Mouse (Mus musculus): ENCODE data around the gene 5730522E02Rik. TPM values are rescaled to one million over a fixed set of nuclear protein-coding genes. Genes with fewer than 3 reads are reported as not detected.

Gene 5730522E02Rik
- polyA plus RNA-seq, 1 experiment from 2014 or later: 10.6 TPM

GRCm38 (mm10) chr11:25992216-25992615 lies 218.3 kb downstream of the 5730522E02Rik start:
- no peak overlapping the region for H3K27ac ChIP-seq
- no peaks in the 10 kb centered on the region for H3K36me3 ChIP-seq
- no peaks in the 10 kb centered on the region for H3K27me3 ChIP-seq
- H3K9ac ChIP-seq: no peak overlapping the region
- WGBS: 93% methylated on average over 1 of the region's 1 CpGs
- no peak overlapping the region for H3K4me3 ChIP-seq
- ATAC-seq (ENCODE audit: insufficient number of reproducible peaks, insufficient read depth, low FRiP score, low TSS enrichment): no peak
- no peak overlapping the region for H3K4me2 ChIP-seq (replicated peaks)
- 0 out of 2 replicates have a peak, but pooled peaks cover 6% of the 10 kb centered on the region for H3K4me1 ChIP-seq
- no peaks in the 10 kb centered on the region for H3K9me3 ChIP-seq

GRCm38 (mm10) chr11:25978736-25979276 lies 231.8 kb downstream of the 5730522E02Rik start:
- WGBS: 86% methylated on average over 5 of the region's 5 CpGs
- H3K9ac ChIP-seq: no peak overlapping the region
- H3K9me3 ChIP-seq: no peaks in the 10 kb centered on the region
- H3K4me2 ChIP-seq (replicated peaks): no peak overlapping the region
- no peak overlapping the region for H3K27ac ChIP-seq
- H3K4me1 ChIP-seq: no peaks in the 10 kb centered on the region
- no peaks in the 10 kb centered on the region for H3K27me3 ChIP-seq
- H3K4me3 ChIP-seq: no peak overlapping the region
- H3K36me3 ChIP-seq: no peaks in the 10 kb centered on the region
- ATAC-seq (ENCODE audit: insufficient number of reproducible peaks, insufficient read depth, low FRiP score, low TSS enrichment): no peak

GRCm38 (mm10) chr11:25941504-25941903 lies 269.1 kb downstream of the 5730522E02Rik start:
- H3K9me3 ChIP-seq: no peaks in the 10 kb centered on the region
- no peak overlapping the region for H3K4me3 ChIP-seq
- no peaks in the 10 kb centered on the region for H3K4me1 ChIP-seq
- no peak overlapping the region for H3K9ac ChIP-seq
- H3K4me2 ChIP-seq (replicated peaks): no peak overlapping the region
- H3K36me3 ChIP-seq: no peaks in the 10 kb centered on the region
- no peaks in the 10 kb centered on the region for H3K27me3 ChIP-seq
- no peak for ATAC-seq (ENCODE audit: insufficient number of reproducible peaks, insufficient read depth, low FRiP score, low TSS enrichment)
- WGBS: 80% methylated on average over 5 of the region's 5 CpGs
- no peak overlapping the region for H3K27ac ChIP-seq

GRCm38 (mm10) chr11:25940716-25941294 lies 269.8 kb downstream of the 5730522E02Rik start:
- no peak for ATAC-seq (ENCODE audit: insufficient number of reproducible peaks, insufficient read depth, low FRiP score, low TSS enrichment)
- Histone ChIP-seq H3K36me3 (no peaks in the 10 kb centered on the region), H3K9ac (no peak overlapping the region), H3K4me2 (replicated peaks) (no peak overlapping the region), H3K27me3 (no peaks in the 10 kb centered on the region), H3K4me1 (no peaks in the 10 kb centered on the region), H3K9me3 (no peaks in the 10 kb centered on the region), H3K4me3 (no peak overlapping the region), H3K27ac (no peak overlapping the region)
- WGBS: 79% methylated on average over 4 of the region's 4 CpGs

GRCm38 (mm10) chr11:25926267-25926666 lies 284.3 kb downstream of the 5730522E02Rik start:
- no peaks in the 10 kb centered on the region for H3K36me3 ChIP-seq
- no peak overlapping the region for H3K27ac ChIP-seq
- H3K9ac ChIP-seq: no peak overlapping the region
- WGBS: 82% methylated on average over 2 of the region's 2 CpGs
- H3K27me3 ChIP-seq: no peaks in the 10 kb centered on the region
- H3K9me3 ChIP-seq: no peaks in the 10 kb centered on the region
- no peak for ATAC-seq (ENCODE audit: insufficient number of reproducible peaks, insufficient read depth, low FRiP score, low TSS enrichment)
- no peak overlapping the region for H3K4me3 ChIP-seq
- H3K4me1 ChIP-seq: no peaks in the 10 kb centered on the region
- H3K4me2 ChIP-seq (replicated peaks): no peak overlapping the region

- Histone ChIP-seq H3K4me2 (replicated peaks) (no peak overlapping the region), H3K27me3 (no peaks in the 10 kb centered on the region), H3K9ac (no peak overlapping the region), H3K27ac (no peak overlapping the region), H3K36me3 (no peaks in the 10 kb centered on the region), H3K4me3 (no peak overlapping the region), H3K4me1 (no peaks in the 10 kb centered on the region), H3K9me3 (no peaks in the 10 kb centered on the region)
- WGBS: 80% methylated on average over 2 of the region's 2 CpGs
- no peak for ATAC-seq (ENCODE audit: insufficient number of reproducible peaks, insufficient read depth, low FRiP score, low TSS enrichment)
Observed at GRCm38 (mm10) chr11:25902321-25902720, 308.2 kb downstream of the 5730522E02Rik start.

GRCm38 (mm10) chr11:25901666-25902065 lies 308.9 kb downstream of the 5730522E02Rik start:
- H3K9ac ChIP-seq: no peak overlapping the region
- WGBS: 82% methylated on average over 2 of the region's 2 CpGs
- no peak for ATAC-seq (ENCODE audit: insufficient number of reproducible peaks, insufficient read depth, low FRiP score, low TSS enrichment)

GRCm38 (mm10) chr11:25893906-25894305 lies 316.7 kb downstream of the 5730522E02Rik start:
- H3K4me3 ChIP-seq: no peak overlapping the region
- H3K9me3 ChIP-seq: no peaks in the 10 kb centered on the region
- no peaks in the 10 kb centered on the region for H3K4me1 ChIP-seq
- WGBS: 91% methylated on average over 3 of the region's 3 CpGs
- H3K9ac ChIP-seq: no peak overlapping the region
- no peak for ATAC-seq (ENCODE audit: insufficient number of reproducible peaks, insufficient read depth, low FRiP score, low TSS enrichment)
- H3K27ac ChIP-seq: no peak overlapping the region
- no peak overlapping the region for H3K4me2 ChIP-seq (replicated peaks)
- H3K27me3 ChIP-seq: no peaks in the 10 kb centered on the region
- H3K36me3 ChIP-seq: no peaks in the 10 kb centered on the region

More at GRCm38 (mm10) chr11:25901666-25902065, 308.9 kb downstream of the 5730522E02Rik start:
- no peaks in the 10 kb centered on the region for H3K4me1 ChIP-seq
- no peaks in the 10 kb centered on the region for H3K9me3 ChIP-seq
- no peaks in the 10 kb centered on the region for H3K27me3 ChIP-seq
- H3K36me3 ChIP-seq: no peaks in the 10 kb centered on the region
- no peak overlapping the region for H3K27ac ChIP-seq
- H3K4me3 ChIP-seq: no peak overlapping the region
- H3K4me2 ChIP-seq (replicated peaks): no peak overlapping the region

- Histone ChIP-seq H3K4me3 (no peak overlapping the region), H3K4me2 (replicated peaks) (no peak overlapping the region), H3K36me3 (no peaks in the 10 kb centered on the region), H3K9ac (no peak overlapping the region), H3K27me3 (no peaks in the 10 kb centered on the region), H3K27ac (no peak overlapping the region), H3K9me3 (no peaks in the 10 kb centered on the region), H3K4me1 (no peaks in the 10 kb centered on the region)
- ATAC-seq (ENCODE audit: insufficient number of reproducible peaks, insufficient read depth, low FRiP score, low TSS enrichment): no peak
Observed at GRCm38 (mm10) chr11:25872983-25873382, 337.6 kb downstream of the 5730522E02Rik start.

GRCm38 (mm10) chr11:25872317-25872716 lies 338.2 kb downstream of the 5730522E02Rik start:
- no peak overlapping the region for H3K27ac ChIP-seq

GRCm38 (mm10) chr11:25866292-25866691 lies 344.3 kb downstream of the 5730522E02Rik start:
- no peak for ATAC-seq (ENCODE audit: insufficient number of reproducible peaks, insufficient read depth, low FRiP score, low TSS enrichment)
- 74% methylated on average over 2 of the region's 2 CpGs for WGBS

More at GRCm38 (mm10) chr11:25872317-25872716, 338.2 kb downstream of the 5730522E02Rik start:
- no peaks in the 10 kb centered on the region for H3K9me3 ChIP-seq
- H3K36me3 ChIP-seq: no peaks in the 10 kb centered on the region
- H3K4me3 ChIP-seq: no peak overlapping the region
- H3K27me3 ChIP-seq: no peaks in the 10 kb centered on the region
- no peak overlapping the region for H3K9ac ChIP-seq
- no peak overlapping the region for H3K4me2 ChIP-seq (replicated peaks)
- WGBS: 29% methylated on average over 4 of the region's 4 CpGs
- no peak for ATAC-seq (ENCODE audit: insufficient number of reproducible peaks, insufficient read depth, low FRiP score, low TSS enrichment)
- no peaks in the 10 kb centered on the region for H3K4me1 ChIP-seq

GRCm38 (mm10) chr11:25862686-25863085 lies 347.9 kb downstream of the 5730522E02Rik start:
- WGBS: 7% methylated on average over 9 of the region's 9 CpGs
- no peak overlapping the region for H3K27ac ChIP-seq
- peak; percentile 47 for ATAC-seq (ENCODE audit: insufficient number of reproducible peaks, insufficient read depth, low FRiP score, low TSS enrichment)

More at GRCm38 (mm10) chr11:25866292-25866691, 344.3 kb downstream of the 5730522E02Rik start:
- H3K4me3 ChIP-seq: no peak overlapping the region
- H3K27me3 ChIP-seq: no peaks in the 10 kb centered on the region
- H3K27ac ChIP-seq: no peak overlapping the region
- no peak overlapping the region for H3K4me2 ChIP-seq (replicated peaks)
- H3K4me1 ChIP-seq: peaks cover 5% of the 10 kb centered on the region; the same call in 1 of the 2 replicates
- H3K9me3 ChIP-seq: no peaks in the 10 kb centered on the region
- no peaks in the 10 kb centered on the region for H3K36me3 ChIP-seq
- H3K9ac ChIP-seq: no peak overlapping the region

More at GRCm38 (mm10) chr11:25862686-25863085, 347.9 kb downstream of the 5730522E02Rik start:
- H3K27me3 ChIP-seq: no peaks in the 10 kb centered on the region
- H3K9me3 ChIP-seq: no peaks in the 10 kb centered on the region
- no peak overlapping the region for H3K9ac ChIP-seq
- H3K4me3 ChIP-seq: no peak overlapping the region
- peaks cover 5% of the 10 kb centered on the region; the same call in 1 of the 2 replicates for H3K4me1 ChIP-seq
- peak overlapping the region; percentile 29; the same call in 1 of the 2 replicates for H3K4me2 ChIP-seq (replicated peaks)
- H3K36me3 ChIP-seq: no peaks in the 10 kb centered on the region

Data from embryonic facial prominence, embryonic 12.5 days (tissue).